Comparison of ENCODE assay signal across 11 mouse cellular contexts in the genomic region with DNA sequence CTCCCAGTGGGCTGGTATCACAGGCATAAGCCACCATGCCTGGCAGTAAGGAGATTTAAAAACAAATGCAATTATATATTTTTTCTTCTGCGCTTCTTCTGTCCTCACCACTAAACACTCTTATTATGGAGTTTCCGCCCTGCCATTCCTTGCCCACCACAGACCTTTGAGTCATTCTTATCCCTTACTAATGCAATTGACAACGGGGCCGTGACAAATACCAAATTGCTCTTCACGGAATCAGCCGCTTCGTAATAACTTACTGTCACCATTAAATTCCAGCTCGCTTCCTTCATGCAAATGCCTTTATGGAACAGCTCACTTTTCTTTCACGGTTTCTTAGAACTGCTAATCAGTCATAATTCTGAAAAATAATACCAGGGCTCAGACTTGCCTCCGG.
"Had no signal": no experiment of that assay in that cellular context is flagged by ENCODE, and none has a peak within 500 bp of the region (broad histone marks: within the 10 kb centered on the region; RNA-seq: fewer than 3 reads in every experiment).

No protein-coding gene starts in this region.

- DNase-seq: kidney, postnatal 36 days; layer of hippocampus, adult 9-11 months; layer of hippocampus, postnatal 36 days; thymus, postnatal 4 days had no signal

- H3K9ac ChIP-seq: liver, embryonic 15.5 days; lung, embryonic 15.5 days; neural tube, embryonic 12.5 days had no signal

- H3K27me3 ChIP-seq: liver, embryonic 15.5 days; lung, embryonic 15.5 days; neural tube, embryonic 12.5 days had no signal

- H3K36me3 ChIP-seq: liver, embryonic 15.5 days; lung, embryonic 15.5 days; neural tube, embryonic 12.5 days had no signal

- H3K4me3 ChIP-seq: liver, embryonic 15.5 days; lung, embryonic 15.5 days; neural tube, embryonic 12.5 days had no signal

- H3K4me1 ChIP-seq: neural tube, embryonic 12.5 days had no signal

- H3K4me2 ChIP-seq: liver, embryonic 11.5 days; liver, embryonic 15.5 days; lung, embryonic 15.5 days; neural tube, embryonic 12.5 days had no signal

- ATAC-seq: intestine, embryonic 16.5 days; midbrain, embryonic 16.5 days had no signal

- H3K27ac ChIP-seq: liver, embryonic 15.5 days; lung, embryonic 15.5 days; neural tube, embryonic 12.5 days; stomach, postnatal 0 days had no signal

- H3K9me3 ChIP-seq: liver, embryonic 15.5 days; lung, embryonic 15.5 days; neural tube, embryonic 12.5 days had no signal
